Mouse (Mus musculus) embryo, embryonic 10.5 days (tissue): ENCODE results near the gene Nfx1.
A peak's percentile ranks its signal among the peaks of the same experiment; 100 is the strongest.
"Not testable (repeated sequence)": the region's sequence is repeated elsewhere in the genome, so short reads cannot be mapped to it uniquely, and the experiment has no call there.

Experiments
- DNase-seq: peaks from one replicate; pipeline ENCODE4 v3.0.0-alpha.2; 2015; ENCODE audit warnings: low spot score

Gene Nfx1

GRCm38 (mm10) chr4:40970842-40971701 lies at the start of gene Nfx1:
TSS of gene Nfx1 (plus strand) at chr4:40970906.
- peak; percentile 98 for DNase-seq

- DNase-seq, result no peak
These were observed 49.4 kb upstream of the Nfx1 start for GRCm38 (mm10) chr4:40921288-40921687.

GRCm38 (mm10) chr4:40923087-40923651 lies 47.5 kb upstream of the Nfx1 start:
- no peak for DNase-seq

GRCm38 (mm10) chr4:40925568-40925967 lies 45.1 kb upstream of the Nfx1 start:
- no peak for DNase-seq

GRCm38 (mm10) chr4:40929046-40929445 lies 41.7 kb upstream of the Nfx1 start:
- DNase-seq, result no peak

GRCm38 (mm10) chr4:40933694-40934093 lies 37.0 kb upstream of the Nfx1 start:
- DNase-seq, result no peak

GRCm38 (mm10) chr4:40934369-40934768 lies 36.3 kb upstream of the Nfx1 start:
- DNase-seq, result not testable (repeated sequence)

GRCm38 (mm10) chr4:40936175-40936839 lies 34.4 kb upstream of the Nfx1 start:
- no peak for DNase-seq

GRCm38 (mm10) chr4:40938793-40939192 lies 31.9 kb upstream of the Nfx1 start:
- DNase-seq, result no peak

GRCm38 (mm10) chr4:40943651-40944050 lies 27.1 kb upstream of the Nfx1 start:
- DNase-seq, result no peak

- DNase-seq, result no peak
These were observed 24.1 kb upstream of the Nfx1 start for GRCm38 (mm10) chr4:40946516-40947121.

- no peak for DNase-seq
These were observed 23.0 kb upstream of the Nfx1 start for GRCm38 (mm10) chr4:40947565-40948159.

- peak; percentile 99 for DNase-seq
These were observed 22.5 kb upstream of the Nfx1 start, which contains the start of the genes Bag1 and Chmp5 for GRCm38 (mm10) chr4:40948160-40948708. TSS of gene Bag1 (minus strand) at chr4:40948294. TSS of gene Chmp5 (plus strand) at chr4:40948407.

GRCm38 (mm10) chr4:40953521-40953920 lies 17.2 kb upstream of the Nfx1 start:
- peak; percentile 17 for DNase-seq

- no peak for DNase-seq
These were observed 14.8 kb upstream of the Nfx1 start for GRCm38 (mm10) chr4:40955942-40956341.

- no peak for DNase-seq
These were observed 7.2 kb upstream of the Nfx1 start for GRCm38 (mm10) chr4:40963536-40963935.

GRCm38 (mm10) chr4:40969161-40969560 lies 1.5 kb upstream of the Nfx1 start:
- no peak for DNase-seq

- no peak for DNase-seq
These were observed 720 bp upstream of the Nfx1 start for GRCm38 (mm10) chr4:40969781-40970591.

GRCm38 (mm10) chr4:40970592-40970841 lies 189 bp upstream of the Nfx1 start:
- no peak for DNase-seq

GRCm38 (mm10) chr4:40971744-40972143 lies 1.0 kb downstream of the Nfx1 start:
- DNase-seq, result peak; percentile 57

- no peak for DNase-seq
These were observed 3.3 kb downstream of the Nfx1 start for GRCm38 (mm10) chr4:40974011-40974410.
